Mouse (Mus musculus) urinary bladder, postnatal 14 days (tissue): ENCODE data around the gene Cdca8.
A peak's percentile ranks its signal among the peaks of the same experiment; 100 is the strongest.
"Not testable (repeated sequence)": the region's sequence is repeated elsewhere in the genome, so short reads cannot be mapped to it uniquely, and the experiment has no call there.

Experiments used
- DNase-seq: peaks from one replicate; pipeline ENCODE4 v3.0.0; 2021; ENCODE audit warnings: low spot score

Gene Cdca8

DNA sequence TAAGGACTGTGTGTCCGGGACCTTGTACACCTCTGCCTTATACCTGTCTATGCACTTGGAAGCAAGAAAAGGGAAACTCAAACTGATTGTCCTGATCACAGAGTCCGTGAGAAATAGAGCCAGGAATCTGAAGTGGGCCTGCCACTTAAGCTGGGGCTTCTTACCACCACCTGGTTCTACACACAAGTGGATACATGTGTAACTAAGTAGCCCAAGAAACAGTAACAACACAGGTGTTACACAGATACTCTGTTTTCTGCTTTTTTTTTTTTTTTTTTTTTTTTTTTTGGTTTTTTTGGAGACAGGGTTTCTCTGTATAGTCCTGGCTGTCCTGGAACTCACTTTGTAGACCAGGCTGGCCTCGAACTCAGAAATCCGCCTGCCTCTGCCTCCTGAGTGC lies at the start of gene Cdca8:
Gene Cdca8 (minus strand): TSS at position 101 of the 400 bp plus-strand sequence.
- DNase-seq, result not testable (repeated sequence)

DNA sequence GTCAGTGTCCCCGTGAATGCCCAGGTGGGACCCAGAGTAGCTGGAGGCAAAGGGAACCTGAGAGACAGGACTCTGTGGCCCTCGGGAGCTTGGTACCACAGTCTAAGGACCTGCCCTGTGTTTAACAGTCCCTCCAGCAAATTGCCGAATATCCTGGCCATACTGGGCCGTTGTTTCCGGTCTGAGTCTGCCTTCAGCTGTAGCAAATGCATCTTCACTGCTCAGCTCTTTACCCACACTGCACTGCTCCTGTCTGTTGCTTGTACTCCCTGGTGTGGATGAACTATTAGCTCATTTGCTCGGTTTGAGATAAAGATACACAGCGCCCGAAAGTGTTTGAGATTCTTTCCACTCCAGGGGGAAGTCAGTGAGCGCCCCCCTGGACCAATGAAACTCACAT lies 49.3 kb upstream of the Cdca8 start:
- DNase-seq, result no peak

DNA sequence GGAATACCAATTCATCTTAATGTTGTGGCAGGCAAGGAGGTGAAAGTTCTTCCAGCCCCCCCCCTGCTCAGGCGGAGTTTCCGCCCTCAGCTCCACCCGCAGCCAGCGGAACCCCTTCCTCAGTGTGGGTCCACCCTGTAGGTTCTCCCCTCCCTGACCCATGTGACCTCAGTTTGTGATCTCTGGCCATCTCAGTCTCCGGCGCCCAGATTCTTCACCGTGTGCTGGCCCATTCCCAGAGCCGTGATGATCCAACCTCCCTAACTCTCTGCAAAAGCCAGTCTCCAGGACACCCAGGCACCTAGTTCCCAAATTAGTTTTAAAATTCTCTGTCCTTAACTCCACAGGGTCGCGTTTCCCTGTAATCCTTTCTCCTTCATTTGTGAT lies 48.6 kb upstream of the Cdca8 start:
- no peak for DNase-seq

DNA sequence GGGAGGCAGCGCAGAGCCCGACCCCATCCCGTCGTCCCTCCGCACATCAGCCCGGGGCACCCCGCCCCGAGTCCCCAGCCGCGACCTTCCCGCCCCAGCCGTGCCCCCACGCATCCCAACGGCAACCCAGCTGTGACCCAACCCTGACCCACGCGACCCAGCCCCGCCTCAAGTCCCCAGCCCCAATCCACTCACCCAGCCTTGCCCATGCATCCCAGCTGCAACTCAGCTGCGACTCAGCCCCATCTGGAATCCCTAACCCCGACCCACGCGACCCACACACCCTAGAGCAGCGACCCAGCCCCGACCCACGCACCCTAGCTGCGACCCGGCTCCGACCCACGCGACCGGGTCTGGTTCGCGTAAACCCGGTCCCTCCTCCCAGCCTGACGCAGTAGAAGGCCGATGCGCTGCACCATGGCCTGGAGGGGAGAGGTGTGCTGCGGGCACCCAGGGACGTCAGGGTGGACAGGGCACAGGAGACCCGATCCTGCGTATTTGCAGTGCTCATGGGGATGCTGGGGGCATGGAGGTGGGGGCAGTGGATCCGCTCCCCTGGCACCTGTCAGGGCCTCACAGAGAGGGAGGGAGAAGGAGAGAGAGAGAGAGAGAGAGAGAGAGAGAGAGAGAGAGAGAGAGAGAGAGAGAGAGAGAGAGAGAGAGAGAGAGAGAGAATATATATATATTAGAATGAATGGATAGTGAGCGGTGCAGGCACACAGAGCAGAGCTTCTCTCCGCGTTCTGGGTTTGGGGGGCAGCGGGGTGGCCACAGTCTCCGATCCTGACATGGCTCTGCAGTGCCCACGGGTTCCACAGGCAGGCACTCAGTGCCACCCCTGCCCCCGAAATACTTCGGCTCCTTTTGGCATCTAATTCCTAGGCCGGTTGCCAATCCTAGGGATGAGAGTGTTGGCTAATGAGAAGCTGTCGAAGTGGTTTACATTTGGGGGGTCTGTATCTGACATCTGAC lies 47.9 kb upstream of the Cdca8 start:
- no peak for DNase-seq

DNA sequence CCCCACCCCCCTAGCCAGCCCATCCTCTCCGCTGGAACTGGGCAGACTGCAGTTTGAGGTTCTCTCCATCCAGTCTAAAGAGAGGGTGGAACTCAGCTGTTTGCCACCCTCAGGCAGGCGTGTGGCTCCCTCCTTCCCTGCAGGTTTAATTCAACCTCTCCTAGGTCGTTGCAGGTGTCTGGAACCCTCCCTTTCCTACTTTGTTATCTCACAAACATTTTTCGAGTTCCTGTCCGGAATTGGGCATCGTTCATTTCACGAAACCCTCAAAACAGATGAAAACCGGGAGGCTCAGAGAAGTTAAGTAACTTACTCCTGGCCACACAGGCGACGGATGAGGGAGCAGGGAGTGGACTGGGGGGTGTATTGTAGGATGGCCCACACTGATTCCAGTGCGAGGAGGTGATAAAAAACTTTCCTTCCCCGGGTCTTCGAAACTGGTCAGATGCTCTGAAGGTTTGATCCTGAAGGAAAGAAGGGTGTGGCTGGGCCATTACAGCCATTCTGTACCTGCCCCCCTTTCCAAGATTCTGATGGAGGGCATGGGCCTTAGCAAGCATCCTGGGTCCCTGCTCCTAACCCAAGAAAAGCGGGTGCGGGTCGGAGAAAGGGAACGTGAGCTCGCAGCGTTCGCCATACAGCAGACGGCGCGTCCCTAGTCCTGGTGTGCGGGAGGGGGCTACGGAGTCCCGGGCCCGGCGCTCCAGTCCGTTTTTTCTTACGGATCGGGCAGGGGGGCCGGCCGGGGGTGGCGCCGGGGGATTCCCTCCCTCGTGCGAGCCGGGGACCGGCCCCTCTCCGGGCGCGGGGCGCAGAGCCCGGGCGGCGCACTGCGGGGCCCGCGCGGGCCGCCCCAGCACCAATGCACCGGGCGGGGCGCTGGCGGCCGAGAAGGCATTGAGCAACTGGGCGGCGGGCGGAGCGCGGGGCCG lies 46.8 kb upstream of the Cdca8 start, which contains the start of gene Rspo1:
Gene Rspo1 (plus strand): TSS at position 760 of the 932 bp plus-strand sequence.
- peak; percentile 12 for DNase-seq

- no peak for DNase-seq
Observed at GRCm38 (mm10) chr4:124984871-124985670, 46.0 kb upstream of the Cdca8 start.

GRCm38 (mm10) chr4:124983893-124984526 lies 44.9 kb upstream of the Cdca8 start:
- no peak for DNase-seq

DNA sequence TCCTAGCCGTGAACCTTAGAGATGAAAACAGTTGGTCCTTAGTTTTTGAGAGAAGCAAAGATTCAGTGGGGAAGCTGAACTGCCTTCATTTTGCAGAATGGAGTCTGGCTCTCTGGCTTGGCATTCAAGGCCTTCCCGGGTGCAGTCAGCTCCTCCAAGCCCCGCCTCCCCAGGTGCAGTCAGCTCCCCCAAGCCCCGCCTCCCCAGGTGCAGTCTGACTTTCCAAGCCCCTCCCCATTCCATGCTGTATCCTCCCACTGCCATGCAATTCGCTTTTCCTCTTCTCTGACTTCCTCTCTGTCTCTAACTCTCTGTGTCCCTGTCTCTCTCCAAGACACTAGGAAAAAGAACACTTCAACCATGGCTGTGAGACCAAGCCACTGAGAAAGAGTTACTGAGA lies 39.1 kb upstream of the Cdca8 start:
- DNase-seq, result peak; percentile 58

DNA sequence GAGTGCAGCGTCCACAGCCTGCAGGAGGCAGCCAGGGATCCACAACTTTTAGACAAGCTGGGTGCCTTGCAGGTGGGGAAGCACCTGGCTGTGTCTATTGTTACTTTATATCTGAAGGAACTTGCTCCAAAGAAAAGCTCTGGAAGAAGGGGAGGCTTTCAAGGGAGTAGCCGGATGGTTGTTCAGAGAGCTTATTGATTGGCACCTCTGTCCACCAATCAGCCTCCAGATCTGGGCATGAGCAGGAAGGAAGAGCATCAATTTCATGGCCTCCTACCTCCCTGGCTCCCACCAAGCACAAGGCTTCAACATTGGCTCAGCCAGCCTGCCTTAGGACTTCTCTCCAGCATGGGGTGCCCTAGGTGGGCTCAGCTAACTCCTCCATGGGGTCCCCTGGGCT lies 34.2 kb upstream of the Cdca8 start:
- no peak for DNase-seq

DNA sequence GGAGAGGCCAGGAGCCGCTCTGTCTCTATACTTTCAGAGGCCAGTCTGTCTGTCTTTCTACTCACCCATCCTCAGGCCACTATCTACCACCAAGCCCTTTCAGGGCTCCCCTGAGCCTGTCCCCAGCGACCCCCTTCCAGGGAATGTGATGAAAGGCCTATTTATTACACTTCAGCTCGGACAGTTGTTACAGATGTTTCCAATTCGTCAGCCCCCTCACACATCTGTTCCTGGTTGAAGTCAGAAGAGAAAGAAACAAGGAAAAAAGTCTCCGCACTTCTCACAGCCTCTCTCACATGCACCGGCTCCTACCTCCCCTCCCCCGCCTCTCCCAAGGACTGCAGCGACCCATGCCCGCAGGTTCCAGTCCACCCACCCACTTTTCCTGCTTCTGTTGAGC lies 33.2 kb upstream of the Cdca8 start:
- DNase-seq, result no peak

DNA sequence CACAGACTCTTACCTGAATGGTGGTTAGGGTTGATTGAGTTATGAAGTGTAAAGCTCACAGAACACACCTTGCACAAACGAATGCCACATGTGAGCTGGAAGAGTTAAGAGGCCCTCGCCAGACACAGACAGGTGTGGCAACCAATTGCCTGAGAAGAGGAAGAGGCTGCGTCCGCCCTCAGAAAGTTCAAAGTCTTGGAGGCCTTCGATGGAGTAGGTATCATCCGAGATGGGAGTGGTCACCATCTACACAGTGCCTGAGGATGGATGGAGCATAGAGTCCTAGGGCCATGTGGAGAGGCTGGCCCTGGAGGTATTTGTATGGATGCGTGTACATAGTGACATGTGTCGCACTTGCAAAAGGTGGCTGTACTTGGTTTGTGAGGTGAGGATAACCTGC lies 32.0 kb upstream of the Cdca8 start:
- no peak for DNase-seq

- no peak for DNase-seq
Observed at GRCm38 (mm10) chr4:124970677-124971076, 31.6 kb upstream of the Cdca8 start.

GRCm38 (mm10) chr4:124970194-124970593 lies 31.1 kb upstream of the Cdca8 start:
- no peak for DNase-seq

GRCm38 (mm10) chr4:124969219-124969848 lies 30.2 kb upstream of the Cdca8 start:
- no peak for DNase-seq

DNA sequence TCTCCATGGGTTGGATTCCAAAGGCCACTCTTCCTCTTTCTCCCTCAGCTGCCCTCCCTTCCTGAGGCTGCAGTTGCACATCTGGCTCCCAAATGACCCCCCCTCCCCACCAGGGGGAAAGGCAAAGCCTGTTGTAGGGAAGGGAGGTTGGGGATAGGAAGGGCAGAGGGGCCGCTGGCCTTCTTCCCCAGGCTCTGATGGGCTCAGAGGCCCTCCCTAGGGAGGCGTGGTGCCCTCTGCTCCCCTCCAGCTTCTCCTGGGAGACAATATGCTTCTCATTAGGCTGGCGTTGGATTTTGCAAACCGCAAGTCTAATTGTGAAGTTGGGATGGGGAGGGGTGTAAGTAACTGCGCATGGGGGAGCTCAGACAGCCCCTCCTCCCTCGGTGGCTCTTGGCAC lies 29.6 kb upstream of the Cdca8 start:
- DNase-seq, result no peak

DNA sequence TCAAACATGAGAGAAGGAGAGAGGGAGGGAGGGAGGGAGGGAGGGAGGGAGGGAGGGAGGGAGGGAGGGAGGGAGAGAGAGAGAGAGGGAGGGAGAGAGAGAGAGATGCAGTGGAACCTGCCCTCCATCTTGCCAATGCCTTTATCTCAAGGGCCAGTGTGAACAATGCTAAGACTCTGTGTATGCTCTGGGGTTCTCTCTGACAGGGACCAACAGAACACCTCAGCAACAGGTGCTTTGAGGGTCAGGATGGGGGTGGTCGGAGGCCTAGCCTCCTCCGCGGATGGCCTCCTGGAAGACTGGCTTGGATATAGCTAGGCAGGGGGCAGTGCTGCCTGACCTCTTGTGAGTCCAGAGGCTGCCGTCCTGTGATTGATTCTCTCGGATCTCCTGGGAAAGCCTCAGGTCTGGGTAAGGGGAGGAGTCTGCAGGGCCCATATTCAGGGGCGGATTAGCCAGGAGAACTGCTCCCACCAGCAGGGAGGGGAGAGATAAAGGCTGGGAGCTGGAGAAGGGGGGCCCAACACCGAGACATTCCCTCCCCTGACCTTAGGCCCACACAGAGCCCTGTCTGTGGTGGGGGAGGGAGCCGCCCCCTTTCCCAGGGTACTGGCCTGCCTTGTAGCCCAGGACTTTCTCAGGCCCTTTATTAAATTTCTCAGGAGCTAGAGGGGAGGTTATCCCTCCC lies 25.9 kb upstream of the Cdca8 start:
- DNase-seq, result no peak

DNA sequence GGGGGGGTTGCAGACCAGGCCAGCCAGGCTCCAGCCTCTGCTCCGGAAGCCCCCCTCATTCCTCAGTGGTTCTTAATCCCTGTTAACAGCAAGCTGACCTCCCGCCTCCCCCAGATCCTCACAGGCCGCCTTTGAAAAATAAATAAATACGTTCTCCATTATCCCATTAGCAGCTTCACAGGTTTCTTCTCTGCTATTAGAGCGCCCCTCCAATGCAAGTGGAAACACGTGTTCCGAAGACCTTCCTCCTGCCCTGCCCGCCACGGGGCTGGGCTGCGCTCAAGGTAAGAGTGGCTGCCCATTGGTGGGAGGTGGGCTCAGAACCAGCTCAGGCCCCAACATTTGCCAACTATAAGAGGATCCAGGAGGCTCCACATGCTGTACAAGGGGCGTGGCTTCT lies 23.5 kb upstream of the Cdca8 start:
- no peak for DNase-seq

GRCm38 (mm10) chr4:124960940-124961339 lies 21.8 kb upstream of the Cdca8 start:
- DNase-seq, result no peak

DNA sequence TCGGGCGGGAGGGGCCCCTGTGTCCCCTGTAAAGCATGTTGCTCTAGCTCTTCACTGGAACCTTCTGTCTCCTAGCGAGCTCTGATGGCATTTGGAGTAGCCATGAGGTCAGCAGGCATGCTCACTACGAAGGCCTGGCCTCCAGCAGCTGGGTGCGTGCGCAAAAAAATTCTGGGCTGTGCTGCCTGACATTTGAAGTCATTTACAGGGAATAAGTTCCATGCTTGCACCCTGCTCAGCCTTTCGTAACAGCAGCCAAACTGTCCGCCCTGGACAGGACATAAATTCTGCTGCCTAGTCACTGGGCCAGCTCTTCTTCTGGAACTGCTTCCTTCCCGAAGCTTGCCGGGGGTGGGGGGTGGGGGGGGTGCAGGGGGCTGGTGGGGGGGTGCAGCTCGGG lies 20.0 kb upstream of the Cdca8 start:
- peak; percentile 51 for DNase-seq

- DNase-seq, result no peak
Observed at GRCm38 (mm10) chr4:124957284-124957683, 18.2 kb upstream of the Cdca8 start.
